Mouse (Mus musculus) stomach, embryonic 14.5 days (tissue): Measurements from ENCODE around the gene Olfr313. TPM values are rescaled to one million over a fixed set of nuclear protein-coding genes. Genes with fewer than 3 reads are reported as not detected.
"Not testable (repeated sequence)": the region's sequence is repeated elsewhere in the genome, so short reads cannot be mapped to it uniquely, and the experiment has no call there.

ENCODE experiments used
- ATAC-seq: fragments of 200-750 bp; cut with Nextera tagmentation; 2 replicates; pipeline ENCODE4 v1.8.0; 2017; ENCODE audit warnings: low read depth, moderate TSS enrichment; ENCODE audit not compliant: insufficient number of reproducible peaks, insufficient read depth, low FRiP score
- H3K27ac ChIP-seq: fragments of 300-500 bp; sonication (generic); 2 replicates; pipeline ENCODE4 v1.5.1; 2014; ENCODE audit warnings: mild to moderate bottlenecking, low read length, moderate library complexity, mixed read lengths
- H3K27me3 ChIP-seq: fragments of 300-500 bp; sonication (generic); 2 replicates; pipeline ENCODE4 v1.6.1; 2014; ENCODE audit warnings: low read length, control low read depth, mixed read lengths; ENCODE audit not compliant: control insufficient read depth, insufficient read depth
- H3K36me3 ChIP-seq: fragments of 300-500 bp; sonication (generic); 2 replicates; pipeline ENCODE4 v1.6.1; 2014; ENCODE audit warnings: mild to moderate bottlenecking, control low read depth, low read length, moderate library complexity, mixed read lengths; ENCODE audit not compliant: control insufficient read depth, insufficient read depth
- H3K4me1 ChIP-seq: fragments of 300-500 bp; sonication (generic); 2 replicates; pipeline ENCODE4 v1.6.1; 2014; ENCODE audit warnings: low read length, control low read depth, mixed read lengths; ENCODE audit not compliant: control insufficient read depth, insufficient read depth
- H3K4me2 ChIP-seq: fragments of 300-500 bp; sonication (generic); replicated peaks from 2 replicates; pipeline ENCODE4 v1.6.1; 2014; ENCODE audit warnings: low read depth, low read length, control low read depth
- H3K4me3 ChIP-seq: fragments of 300-500 bp; sonication (generic); 2 replicates; pipeline ENCODE4 v1.5.1; 2014; ENCODE audit warnings: low read depth, low read length, control low read depth
- H3K9ac ChIP-seq: fragments of 300-500 bp; sonication (generic); replicated peaks from 2 replicates; pipeline ENCODE4 v1.6.1; 2014; ENCODE audit warnings: low read depth, mild to moderate bottlenecking, control low read depth, low read length, moderate library complexity, mixed read lengths
- H3K9me3 ChIP-seq: fragments of 300-500 bp; sonication (generic); 2 replicates; pipeline ENCODE4 v1.6.1; 2016; ENCODE audit warnings: low read depth, low read length, control low read depth; ENCODE audit not compliant: control insufficient read depth
- WGBS: fragments of 180-500 bp; shearing (Covaris S2); extraction: QIAGEN DNeasy Blood & Tissue Kit; methylation state at CpG from one replicate; pipeline ENCODE4 v1.1.7; 2014; 5-methylcytosine and 5-hydroxymethylcytosine counted together
- polyA plus RNA-seq: library from polyadenylated mRNA; unstranded; fragments of >200 nt; fragmentation: Nextera tagmentation; extraction: Ambion mirVana; gene quantifications from 2 replicates; pipeline ENCODE4 v1.2.1, GENCODE M21; 2014

Gene Olfr313
- polyA plus RNA-seq, 1 experiment from 2014 or later = not detected

DNA sequence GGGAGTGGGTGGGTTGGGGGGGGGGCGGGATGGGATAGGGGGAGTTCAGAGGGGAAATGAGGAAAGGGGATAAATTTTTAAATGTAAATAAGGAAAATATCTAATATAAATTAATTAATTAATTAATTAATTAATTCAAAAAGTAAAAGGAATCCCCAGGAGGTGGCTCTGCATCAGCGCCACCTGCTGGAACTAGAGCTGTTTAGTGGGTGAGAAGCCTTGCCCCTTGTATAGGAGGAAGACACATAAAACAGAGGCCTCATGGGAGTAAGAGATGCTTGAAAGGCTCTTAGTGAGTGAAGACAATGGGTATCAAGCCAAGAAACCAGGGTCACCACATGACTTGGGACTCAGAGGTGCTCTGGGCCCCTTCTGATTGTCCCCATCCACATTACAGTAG lies 18.9 kb upstream of the Olfr313 start:
- 92% methylated on average over 2 of the region's 2 CpGs for WGBS
- ATAC-seq = no peak
- Histone ChIP-seq H3K4me3 (no peak overlapping the region), H3K36me3 (no peaks in the 10 kb centered on the region), H3K9me3 (no peaks in the 10 kb centered on the region), H3K4me1 (no peaks in the 10 kb centered on the region), H3K4me2 (no peak overlapping the region), H3K27ac (no peak overlapping the region), H3K9ac (no peak overlapping the region), H3K27me3 (no peaks in the 10 kb centered on the region)

DNA sequence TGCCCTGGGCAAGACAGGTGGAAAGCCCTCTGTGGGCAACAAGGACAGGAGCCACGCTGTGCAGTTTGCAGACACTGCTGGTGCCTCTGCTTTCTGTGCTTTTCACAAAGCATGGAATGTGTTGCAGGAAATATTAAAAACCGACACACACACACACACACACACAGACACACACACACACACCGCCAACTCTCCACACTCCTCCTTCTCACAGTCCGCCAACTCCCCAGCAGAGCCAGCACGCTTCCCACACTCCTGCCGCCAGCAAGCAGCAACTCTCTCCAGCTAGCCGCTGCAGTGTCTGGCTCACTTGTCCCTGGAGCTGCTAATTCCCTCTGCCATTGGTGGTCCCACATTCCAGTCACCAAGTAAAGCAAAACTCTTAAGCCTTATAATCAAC lies 17.9 kb upstream of the Olfr313 start:
- Histone ChIP-seq H3K4me2 (no peak overlapping the region), H3K4me1 (peaks cover 4% of the 10 kb centered on the region), H3K4me3 (no peak overlapping the region), H3K27me3 (no peaks in the 10 kb centered on the region), H3K9ac (no peak overlapping the region), H3K36me3 (no peaks in the 10 kb centered on the region), H3K27ac (no peak overlapping the region), H3K9me3 (no peaks in the 10 kb centered on the region)
- ATAC-seq = no peak
- whole genome bisulfite sequencing = 80% methylated on average over 7 of the region's 7 CpGs

DNA sequence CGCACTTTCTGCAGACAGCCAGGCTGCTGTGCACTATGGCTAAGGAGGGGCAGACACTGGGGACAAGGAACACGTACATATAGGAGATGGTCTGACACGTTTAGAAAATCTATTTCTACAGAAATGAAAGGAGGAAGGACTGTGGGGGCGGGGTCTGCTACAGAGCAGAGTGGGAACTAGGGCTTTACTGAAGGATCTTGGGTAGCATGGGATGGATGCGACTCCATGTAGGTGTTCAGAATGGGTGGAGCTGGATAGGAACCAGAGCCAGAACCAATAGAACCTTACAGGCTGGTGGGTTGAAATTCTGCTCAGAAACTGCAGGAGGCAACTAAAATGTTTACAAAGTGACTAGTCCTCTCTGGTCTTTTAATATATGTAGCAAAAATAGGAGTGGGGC lies 15.1 kb upstream of the Olfr313 start:
- WGBS = 73% methylated on average over 5 of the region's 5 CpGs
- no peak overlapping the region for H3K9ac ChIP-seq
- H3K4me1 ChIP-seq = peaks cover 12% of the 10 kb centered on the region
- no peak for ATAC-seq
- H3K27me3 ChIP-seq = no peaks in the 10 kb centered on the region
- H3K27ac ChIP-seq = no peak overlapping the region
- H3K4me2 ChIP-seq = no peak overlapping the region
- no peaks in the 10 kb centered on the region for H3K36me3 ChIP-seq
- H3K4me3 ChIP-seq = no peak overlapping the region
- H3K9me3 ChIP-seq = no peaks in the 10 kb centered on the region

DNA sequence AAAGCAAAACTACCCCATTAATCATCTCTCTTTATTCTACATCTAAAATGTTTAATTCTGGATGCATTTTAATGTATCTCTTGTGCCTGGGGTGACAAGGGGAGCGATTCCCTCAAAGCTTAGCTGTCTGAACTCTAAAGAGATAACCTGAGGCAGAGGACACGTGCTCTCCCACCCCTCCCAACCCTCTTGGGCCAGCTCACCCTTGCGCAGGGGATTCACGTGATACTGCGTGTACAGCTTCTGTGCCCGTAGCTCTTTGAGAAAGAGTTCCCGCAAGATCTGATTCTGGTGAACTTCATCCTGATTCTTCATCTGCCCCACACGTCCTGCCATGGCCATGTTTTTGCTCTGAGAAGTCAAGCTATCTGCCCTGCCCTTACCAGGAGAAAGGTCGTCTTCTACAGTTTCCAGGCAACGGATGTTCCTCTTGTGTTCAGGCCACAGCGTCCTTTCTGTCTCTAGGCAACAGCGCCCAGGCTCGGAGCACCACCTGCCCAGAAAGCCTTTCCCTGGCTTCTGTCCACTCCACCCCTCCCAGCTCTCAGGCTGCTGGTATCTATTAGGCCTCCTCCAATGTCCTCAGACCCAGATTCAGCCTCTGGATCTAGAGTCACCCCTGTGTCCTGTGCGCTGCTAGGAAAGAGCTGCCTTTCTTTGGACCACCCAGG lies 13.1 kb upstream of the Olfr313 start, which contains the start of gene Fam183b:
Fam183b (minus strand) TSS at position 403 of the 671 bp plus-strand sequence.
- H3K4me3 ChIP-seq = no peak within 1 kb of the TSS
- no peak within 1 kb of the TSS for H3K27ac ChIP-seq
- ATAC-seq = peak; percentile 70
- no peaks in the 10 kb centered on the region for H3K36me3 ChIP-seq
- H3K9ac ChIP-seq = no peak within 1 kb of the TSS
- no peaks in the 10 kb centered on the region for H3K27me3 ChIP-seq
- 15% methylated on average over 14 of the region's 14 CpGs for WGBS
- H3K4me2 ChIP-seq = peak within 1 kb of the TSS; percentile 27
- no peaks in the 10 kb centered on the region for H3K9me3 ChIP-seq
- peaks cover 12% of the 10 kb centered on the region for H3K4me1 ChIP-seq

DNA sequence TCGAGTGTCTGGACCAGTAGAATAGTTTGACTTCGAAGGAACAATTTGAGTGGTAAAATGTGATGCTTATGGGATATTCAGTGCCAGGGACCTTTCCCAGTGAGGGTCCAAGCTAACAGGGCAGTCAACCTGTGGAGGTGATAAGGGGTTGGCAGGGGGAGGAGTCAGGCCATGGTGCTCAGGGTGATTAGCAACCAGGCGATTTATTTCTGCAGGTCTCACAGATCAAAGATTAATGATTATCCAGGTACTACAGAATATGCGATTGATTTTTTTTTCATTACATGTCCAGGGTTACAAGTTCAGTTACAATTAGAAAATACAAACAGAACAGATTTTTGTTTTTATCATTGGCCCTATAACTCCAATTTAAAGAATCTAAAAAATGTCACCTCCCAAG lies 10.9 kb upstream of the Olfr313 start:
- no peak overlapping the region for H3K9ac ChIP-seq
- H3K36me3 ChIP-seq = no peaks in the 10 kb centered on the region
- peaks cover 12% of the 10 kb centered on the region for H3K4me1 ChIP-seq
- no peak overlapping the region for H3K4me2 ChIP-seq
- WGBS = 39% methylated on average over 4 of the region's 4 CpGs
- H3K9me3 ChIP-seq = no peaks in the 10 kb centered on the region
- no peak; the same call in 1 of the 2 replicates for ATAC-seq
- no peaks in the 10 kb centered on the region for H3K27me3 ChIP-seq
- H3K4me3 ChIP-seq = no peak overlapping the region
- H3K27ac ChIP-seq = no peak overlapping the region

DNA sequence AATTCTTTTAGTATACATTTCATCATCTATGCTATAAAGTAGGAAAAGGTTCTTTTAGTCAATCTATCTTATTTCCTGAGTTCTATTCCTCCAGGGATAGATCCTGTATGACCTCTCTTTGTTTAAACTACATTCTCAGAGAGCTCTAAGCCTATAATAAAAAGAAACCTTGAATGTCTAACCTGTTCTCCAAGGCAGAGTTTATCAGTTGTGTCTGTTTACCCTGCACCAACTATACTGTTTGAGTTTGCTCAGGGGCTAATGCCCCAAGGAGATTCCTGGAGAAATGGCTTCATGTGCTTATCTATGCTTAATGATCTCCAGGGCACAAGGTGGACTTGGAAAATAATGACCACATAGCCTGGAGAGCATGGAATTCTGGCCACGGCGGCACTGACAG lies 10.4 kb upstream of the Olfr313 start:
- no peak overlapping the region for H3K4me2 ChIP-seq
- H3K36me3 ChIP-seq = no peaks in the 10 kb centered on the region
- 12% methylated on average over 2 of the region's 2 CpGs for WGBS
- H3K9me3 ChIP-seq = no peaks in the 10 kb centered on the region
- H3K27me3 ChIP-seq = no peaks in the 10 kb centered on the region
- no peak overlapping the region for H3K9ac ChIP-seq
- H3K27ac ChIP-seq = peak overlapping the region; percentile 30; the same call in 1 of the 2 replicates
- no peak overlapping the region for H3K4me3 ChIP-seq
- H3K4me1 ChIP-seq = peaks cover 12% of the 10 kb centered on the region
- peak; percentile 46 for ATAC-seq

DNA sequence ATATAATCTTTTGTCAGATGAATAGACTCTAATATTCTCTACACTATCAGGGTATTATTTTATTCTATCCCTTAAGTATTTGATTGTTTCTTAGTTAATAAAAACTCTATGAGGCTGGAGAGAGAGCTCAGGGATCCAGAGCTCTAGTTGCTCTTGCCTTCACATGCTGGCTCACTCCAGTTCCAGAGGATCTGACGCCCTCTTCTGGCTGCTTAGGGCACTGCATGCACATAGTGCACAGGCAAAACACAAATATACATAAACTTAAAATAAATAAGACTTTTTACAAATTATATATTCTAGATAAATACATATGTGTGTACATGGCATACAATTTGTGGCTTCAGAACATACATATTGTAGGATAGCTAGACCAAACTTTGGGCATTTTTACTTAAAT lies 2.8 kb upstream of the Olfr313 start:
- Histone ChIP-seq H3K4me3 (no peak overlapping the region), H3K4me2 (no peak overlapping the region), H3K9me3 (no peaks in the 10 kb centered on the region), H3K36me3 (no peaks in the 10 kb centered on the region), H3K4me1 (no peaks in the 10 kb centered on the region), H3K27ac (no peak overlapping the region), H3K27me3 (no peaks in the 10 kb centered on the region), H3K9ac (no peak overlapping the region)
- WGBS = 3% methylated on average over 1 of the region's 1 CpGs
- ATAC-seq = no peak

DNA sequence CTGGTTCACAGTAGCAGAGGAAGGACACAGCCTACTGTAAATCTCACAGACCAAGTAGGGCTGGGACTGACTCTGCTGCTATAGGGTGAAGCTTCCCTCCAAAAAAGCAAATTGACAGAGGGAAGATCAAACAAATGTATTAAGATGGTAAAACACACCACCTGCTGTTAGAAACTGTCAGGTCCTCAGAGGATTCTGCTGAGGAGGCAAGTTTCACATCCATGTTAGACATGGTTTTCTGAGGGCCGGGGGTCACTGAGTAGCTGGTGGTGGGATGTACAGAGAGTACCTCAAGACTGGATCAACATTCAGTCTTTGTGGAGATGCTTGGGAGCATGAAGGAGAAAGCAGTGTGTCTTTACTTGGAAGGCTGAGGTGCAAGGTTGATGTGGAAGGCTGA lies 876 bp downstream of the Olfr313 start:
- 81% methylated on average over 1 of the region's 1 CpGs for whole genome bisulfite sequencing

DNA sequence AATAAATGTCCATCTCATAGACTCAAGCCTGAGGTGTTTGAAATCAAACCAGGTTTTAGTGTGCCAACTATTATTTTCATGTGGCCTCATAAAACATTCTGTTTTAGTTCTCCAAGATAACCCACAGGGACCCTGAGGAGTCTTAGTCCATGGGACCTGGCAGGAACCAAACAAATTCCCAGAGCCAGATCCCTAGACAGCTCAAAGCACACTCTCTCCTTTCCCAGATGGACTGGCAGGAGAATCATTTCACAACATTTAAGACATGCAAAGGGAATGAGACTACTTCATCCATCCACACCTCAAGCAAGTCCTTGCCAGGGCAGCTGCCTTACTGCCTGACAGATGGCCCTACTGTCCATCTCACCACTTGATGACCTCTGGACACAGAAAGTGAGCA lies 14.1 kb downstream of the Olfr313 start, which contains the start of gene Olfr312:
Olfr312 (plus strand) TSS at position 301 of the 400 bp plus-strand sequence.
- not testable (repeated sequence) for H3K9ac ChIP-seq, H3K4me2 ChIP-seq, H3K27ac ChIP-seq, ATAC-seq, H3K4me3 ChIP-seq, H3K27me3 ChIP-seq, H3K9me3 ChIP-seq, H3K36me3 ChIP-seq, H3K4me1 ChIP-seq

More for the DNA sequence above, 876 bp downstream of the Olfr313 start:
- no peak overlapping the region for H3K9ac ChIP-seq
- no peak for ATAC-seq
- no peak overlapping the region for H3K27ac ChIP-seq
- no peak overlapping the region for H3K4me3 ChIP-seq
- no peaks in the 10 kb centered on the region for H3K36me3 ChIP-seq
- H3K9me3 ChIP-seq = no peaks in the 10 kb centered on the region
- no peaks in the 10 kb centered on the region for H3K4me1 ChIP-seq
- no peak overlapping the region for H3K4me2 ChIP-seq
- no peaks in the 10 kb centered on the region for H3K27me3 ChIP-seq
